Mouse (Mus musculus): ENCODE data around the gene Rnf32. TPM values are rescaled to one million over a fixed set of nuclear protein-coding genes. Genes with fewer than 3 reads are reported as not detected.

Gene Rnf32
- polyA plus RNA-seq, 3 experiments from 2014 or later: 0.78 to 2.0 (median 0.99) TPM

DNA sequence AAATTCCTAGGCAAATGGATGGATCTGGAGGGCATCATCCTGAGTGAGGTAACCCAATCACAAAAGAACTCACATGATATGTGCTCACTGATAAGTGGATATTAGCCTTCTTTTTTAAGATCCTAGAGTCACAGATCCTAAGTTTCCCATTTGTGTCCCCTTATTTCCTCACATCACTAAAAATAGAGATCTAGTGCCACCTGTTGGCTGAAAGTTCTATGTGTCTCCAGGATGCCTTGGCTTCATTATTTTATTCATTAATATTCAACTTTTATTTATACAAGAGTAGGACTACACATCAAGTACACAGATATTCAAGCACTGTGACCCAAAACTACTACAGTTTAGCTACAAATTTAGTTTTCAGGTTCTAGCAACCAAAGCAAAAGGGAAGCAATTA is 79.0 kb downstream of the Rnf32 start:
- ATAC-seq: no peak

Other genes starting within 250 kb of the Rnf32 start
- gene Lmbr1, start 182.4 kb downstream of the Rnf32 start, polyA plus RNA-seq (2017; shearing (Covaris generic)): 1 to 10 TPM in 1 of 3 experiments, under 1 TPM in 2; 0.50 to 1.5 (median 0.85) TPM
- 10 to 100 TPM in 2 of 3 experiments, 1 to 10 TPM in 1; 7.8 to 14.4 (median 11.4) TPM for gene Nom1, start 238.7 kb downstream of the Rnf32 start, polyA plus RNA-seq (2017; shearing (Covaris generic))

Data from inflammation-experienced regulatory T-cells, adult 6 months (primary cell).